Mouse (Mus musculus): Measurements from ENCODE around the gene Dlx5. TPM values are rescaled to one million over a fixed set of nuclear protein-coding genes. Genes with fewer than 3 reads are reported as not detected.

Gene Dlx5
- 3.4 and 14.5 TPM in 2 replicates for polyA plus RNA-seq (2016; fragmentation: Nextera tagmentation; extraction: Ambion mirVana)

- Histone ChIP-seq H3K27ac (peak within 1 kb of the TSS; percentile 73), H3K4me1 (replicated peaks) (peaks cover 39% of the 10 kb centered on the region), H3K36me3 (no peaks in the 10 kb centered on the region), H3K27me3 (ENCODE audit: insufficient read depth, poor library complexity, severe bottlenecking) (peaks cover 82% of the 10 kb centered on the region), H3K4me3 (peak within 1 kb of the TSS; percentile 58), H3K9me3 (no peaks in the 10 kb centered on the region)
- DNase-seq (ENCODE audit: low spot score), result peak; percentile 75
- WGBS, result under 1% methylated on average over 40 of the region's 42 CpGs
These were observed at the start of gene Dlx5 for GRCm38 (mm10) chr6:6881638-6882190. TSS of gene Dlx5 (minus strand) at chr6:6882085.

GRCm38 (mm10) chr6:6931507-6931906, 49.6 kb upstream of the Dlx5 start:
- 88% methylated on average over 4 of the region's 4 CpGs for WGBS

GRCm38 (mm10) chr6:6930831-6931230, 48.9 kb upstream of the Dlx5 start:
- Histone ChIP-seq H3K4me1 (replicated peaks) (no peaks in the 10 kb centered on the region), H3K4me3 (no peak overlapping the region)

More at GRCm38 (mm10) chr6:6931507-6931906, 49.6 kb upstream of the Dlx5 start:
- Histone ChIP-seq H3K36me3 (no peaks in the 10 kb centered on the region), H3K4me3 (no peak overlapping the region), H3K27me3 (ENCODE audit: insufficient read depth, poor library complexity, severe bottlenecking) (no peaks in the 10 kb centered on the region), H3K9me3 (no peaks in the 10 kb centered on the region), H3K4me1 (replicated peaks) (no peaks in the 10 kb centered on the region), H3K27ac (no peak overlapping the region)
- DNase-seq (ENCODE audit: low spot score), result no peak

GRCm38 (mm10) chr6:6925264-6925663, 43.4 kb upstream of the Dlx5 start:
- H3K36me3 ChIP-seq, result no peaks in the 10 kb centered on the region
- H3K4me1 ChIP-seq (replicated peaks), result no peaks in the 10 kb centered on the region
- DNase-seq (ENCODE audit: low spot score), result no peak
- H3K27me3 ChIP-seq (ENCODE audit: insufficient read depth, poor library complexity, severe bottlenecking), result no peaks in the 10 kb centered on the region
- 68% methylated on average over 1 of the region's 1 CpGs for WGBS
- H3K9me3 ChIP-seq, result no peaks in the 10 kb centered on the region
- H3K4me3 ChIP-seq, result no peak overlapping the region
- H3K27ac ChIP-seq, result no peak overlapping the region

More at GRCm38 (mm10) chr6:6930831-6931230, 48.9 kb upstream of the Dlx5 start:
- Histone ChIP-seq H3K27me3 (ENCODE audit: insufficient read depth, poor library complexity, severe bottlenecking) (no peaks in the 10 kb centered on the region), H3K27ac (no peak overlapping the region), H3K36me3 (no peaks in the 10 kb centered on the region), H3K9me3 (no peaks in the 10 kb centered on the region)
- 89% methylated on average over 4 of the region's 4 CpGs for WGBS
- DNase-seq (ENCODE audit: low spot score), result no peak

GRCm38 (mm10) chr6:6917334-6917733, 35.4 kb upstream of the Dlx5 start:
- no peak for DNase-seq (ENCODE audit: low spot score)
- Histone ChIP-seq H3K4me1 (replicated peaks) (no peaks in the 10 kb centered on the region), H3K4me3 (no peak overlapping the region), H3K27me3 (ENCODE audit: insufficient read depth, poor library complexity, severe bottlenecking) (no peaks in the 10 kb centered on the region), H3K36me3 (no peaks in the 10 kb centered on the region), H3K27ac (no peak overlapping the region), H3K9me3 (no peaks in the 10 kb centered on the region)
- WGBS, result 94% methylated on average over 4 of the region's 4 CpGs

GRCm38 (mm10) chr6:6915526-6915915, 33.6 kb upstream of the Dlx5 start:
- DNase-seq (ENCODE audit: low spot score), result no peak
- no peaks in the 10 kb centered on the region for H3K9me3 ChIP-seq
- H3K27ac ChIP-seq, result no peak overlapping the region
- WGBS, result 58% methylated on average over 9 of the region's 9 CpGs
- H3K4me1 ChIP-seq (replicated peaks), result no peaks in the 10 kb centered on the region
- no peaks in the 10 kb centered on the region for H3K36me3 ChIP-seq
- H3K27me3 ChIP-seq (ENCODE audit: insufficient read depth, poor library complexity, severe bottlenecking), result no peaks in the 10 kb centered on the region
- H3K4me3 ChIP-seq, result no peak overlapping the region

- no peaks in the 10 kb centered on the region for H3K9me3 ChIP-seq
- H3K4me1 ChIP-seq (replicated peaks), result no peaks in the 10 kb centered on the region
- WGBS, result 45% methylated on average over 5 of the region's 5 CpGs
- H3K27me3 ChIP-seq (ENCODE audit: insufficient read depth, poor library complexity, severe bottlenecking), result no peaks in the 10 kb centered on the region
- no peaks in the 10 kb centered on the region for H3K36me3 ChIP-seq
- peak; percentile 26 for DNase-seq (ENCODE audit: low spot score)
- no peak overlapping the region for H3K4me3 ChIP-seq
- H3K27ac ChIP-seq, result no peak overlapping the region
These were observed 33.1 kb upstream of the Dlx5 start for GRCm38 (mm10) chr6:6914849-6915525.

GRCm38 (mm10) chr6:6914304-6914703, 32.4 kb upstream of the Dlx5 start:
- no peaks in the 10 kb centered on the region for H3K9me3 ChIP-seq
- H3K4me1 ChIP-seq (replicated peaks), result no peaks in the 10 kb centered on the region
- no peak overlapping the region for H3K27ac ChIP-seq
- no peak overlapping the region for H3K4me3 ChIP-seq
- 89% methylated on average over 1 of the region's 1 CpGs for WGBS
- H3K27me3 ChIP-seq (ENCODE audit: insufficient read depth, poor library complexity, severe bottlenecking), result no peaks in the 10 kb centered on the region
- H3K36me3 ChIP-seq, result no peaks in the 10 kb centered on the region
- no peak for DNase-seq (ENCODE audit: low spot score)

GRCm38 (mm10) chr6:6909586-6909985, 27.7 kb upstream of the Dlx5 start:
- Histone ChIP-seq H3K4me3 (no peak overlapping the region), H3K9me3 (no peaks in the 10 kb centered on the region), H3K36me3 (no peaks in the 10 kb centered on the region), H3K27me3 (ENCODE audit: insufficient read depth, poor library complexity, severe bottlenecking) (no peaks in the 10 kb centered on the region), H3K4me1 (replicated peaks) (no peaks in the 10 kb centered on the region), H3K27ac (no peak overlapping the region)
- 92% methylated on average over 8 of the region's 8 CpGs for WGBS
- DNase-seq (ENCODE audit: low spot score), result no peak

- no peak overlapping the region for H3K4me3 ChIP-seq
- 70% methylated on average over 6 of the region's 6 CpGs for WGBS
These were observed 8.2 kb upstream of the Dlx5 start for GRCm38 (mm10) chr6:6890047-6890446.

GRCm38 (mm10) chr6:6886225-6886624, 4.3 kb upstream of the Dlx5 start:
- H3K36me3 ChIP-seq, result no peaks in the 10 kb centered on the region
- H3K9me3 ChIP-seq, result no peaks in the 10 kb centered on the region
- H3K4me1 ChIP-seq (replicated peaks), result peaks cover 14% of the 10 kb centered on the region
- 88% methylated on average over 3 of the region's 3 CpGs for WGBS
- no peak overlapping the region for H3K27ac ChIP-seq
- H3K4me3 ChIP-seq, result no peak overlapping the region
- no peak for DNase-seq (ENCODE audit: low spot score)
- H3K27me3 ChIP-seq (ENCODE audit: insufficient read depth, poor library complexity, severe bottlenecking), result peaks cover 38% of the 10 kb centered on the region

More at GRCm38 (mm10) chr6:6890047-6890446, 8.2 kb upstream of the Dlx5 start:
- Histone ChIP-seq H3K4me1 (replicated peaks) (no peaks in the 10 kb centered on the region), H3K27ac (no peak overlapping the region), H3K27me3 (ENCODE audit: insufficient read depth, poor library complexity, severe bottlenecking) (0 out of 2 replicates have a peak, but pooled peaks cover 3% of the 10 kb centered on the region), H3K36me3 (no peaks in the 10 kb centered on the region), H3K9me3 (no peaks in the 10 kb centered on the region)
- no peak for DNase-seq (ENCODE audit: low spot score)

GRCm38 (mm10) chr6:6884897-6885296, 3.0 kb upstream of the Dlx5 start:
- 3% methylated on average over 12 of the region's 12 CpGs for WGBS
- no peak overlapping the region for H3K27ac ChIP-seq
- peak; percentile 80 for DNase-seq (ENCODE audit: low spot score)
- no peaks in the 10 kb centered on the region for H3K9me3 ChIP-seq
- H3K4me3 ChIP-seq, result no peak overlapping the region
- H3K27me3 ChIP-seq (ENCODE audit: insufficient read depth, poor library complexity, severe bottlenecking), result peaks cover 50% of the 10 kb centered on the region
- peaks cover 21% of the 10 kb centered on the region for H3K4me1 ChIP-seq (replicated peaks)
- H3K36me3 ChIP-seq, result no peaks in the 10 kb centered on the region

GRCm38 (mm10) chr6:6882266-6882797, 447 bp upstream of the Dlx5 start:
- no peak for DNase-seq (ENCODE audit: low spot score)
- WGBS, result 2% methylated on average over 11 of the region's 11 CpGs

More at GRCm38 (mm10) chr6:6882266-6882797, 447 bp upstream of the Dlx5 start:
- Histone ChIP-seq H3K4me1 (replicated peaks) (peaks cover 39% of the 10 kb centered on the region), H3K4me3 (peak overlapping the region; percentile 58), H3K27ac (no peak overlapping the region), H3K27me3 (ENCODE audit: insufficient read depth, poor library complexity, severe bottlenecking) (peaks cover 75% of the 10 kb centered on the region), H3K36me3 (no peaks in the 10 kb centered on the region), H3K9me3 (no peaks in the 10 kb centered on the region)
